Mouse (Mus musculus) thymus, adult 2 months (tissue): ENCODE data around the gene Fus.

Experiments used
- CTCF ChIP-seq: fragments of 200-500 bp; IDR thresholded peaks from 2 replicates; pipeline ENCODE4 v1.5.1; 2012; ENCODE audit warnings: mild to moderate bottlenecking, control low read depth, low read length, moderate library complexity, borderline replicate concordance; ENCODE audit not compliant: control insufficient read depth, poor library complexity, insufficient read depth; ENCODE audit errors: extremely low read depth
- POLR2A ChIP-seq: fragments of 200-500 bp; IDR thresholded peaks from 2 replicates; pipeline ENCODE4 v1.6.1; 2012; ENCODE audit warnings: mild to moderate bottlenecking, low read length, control low read depth, moderate library complexity; ENCODE audit not compliant: control insufficient read depth, poor library complexity, insufficient read depth; ENCODE audit errors: extremely low read depth

GRCm38 (mm10) chr7:128000068-128000950, 33.1 kb downstream of the Fus start:
- no peak for TF ChIP-seq CTCF
- no peak for TF ChIP-seq POLR2A
